Mouse (Mus musculus) limb, embryonic 14.5 days (tissue): ENCODE data around the gene Ldb1. TPM values are rescaled to one million over a fixed set of nuclear protein-coding genes. Genes with fewer than 3 reads are reported as not detected.

Source experiments
- ATAC-seq: fragments of 200-750 bp; cut with Nextera tagmentation; 2 replicates; pipeline ENCODE4 v1.8.0; 2017; ENCODE audit warnings: low read depth, moderate number of reproducible peaks, moderate TSS enrichment; ENCODE audit not compliant: low FRiP score
- DNase-seq: peaks from one replicate; pipeline ENCODE4 v3.0.0-alpha.2; 2015; ENCODE audit warnings: low spot score
- H3K27ac ChIP-seq: fragments of 300-500 bp; sonication (generic); replicated peaks from 2 replicates; pipeline ENCODE4 v1.5.1; 2014; ENCODE audit warnings: low read depth, mild to moderate bottlenecking, low read length, moderate library complexity, mixed read lengths
- H3K27me3 ChIP-seq: fragments of 300-500 bp; sonication (generic); 2 replicates; pipeline ENCODE4 v1.6.1; 2014; ENCODE audit warnings: low read length, mixed read lengths; ENCODE audit not compliant: control insufficient read depth, insufficient read depth
- H3K36me3 ChIP-seq: fragments of 300-500 bp; sonication (generic); 2 replicates; pipeline ENCODE4 v1.6.1; 2014; ENCODE audit warnings: mild to moderate bottlenecking, low read length, moderate library complexity, mixed read lengths; ENCODE audit not compliant: control insufficient read depth, insufficient read depth
- H3K4me1 ChIP-seq: fragments of 300-500 bp; sonication (generic); 2 replicates; pipeline ENCODE4 v1.6.1; 2014; ENCODE audit warnings: antibody characterized with exemption, low read length, mixed read lengths; ENCODE audit not compliant: control insufficient read depth, insufficient read depth
- H3K4me2 ChIP-seq: fragments of 300-500 bp; sonication (generic); replicated peaks from 2 replicates; pipeline ENCODE4 v1.6.1; 2014; ENCODE audit warnings: low read depth, mild to moderate bottlenecking, low read length, moderate library complexity; ENCODE audit not compliant: severe bottlenecking
- H3K4me3 ChIP-seq: fragments of 300-500 bp; sonication (generic); replicated peaks from 2 replicates; pipeline ENCODE4 v1.5.1; 2014; ENCODE audit warnings: low read length
- H3K9ac ChIP-seq: fragments of 300-500 bp; sonication (generic); 2 replicates; pipeline ENCODE4 v1.6.1; 2014; ENCODE audit warnings: mild to moderate bottlenecking, low read depth, low read length, moderate library complexity; ENCODE audit not compliant: severe bottlenecking
- H3K9me3 ChIP-seq: fragments of 300-500 bp; sonication (generic); 2 replicates; pipeline ENCODE4 v1.6.1; 2016; ENCODE audit warnings: low read length; ENCODE audit not compliant: control insufficient read depth
- POLR2A ChIP-seq: fragments of 200-500 bp; IDR thresholded peaks from 2 replicates; pipeline ENCODE4 v1.8.0; 2012; ENCODE audit warnings: inconsistent platforms, mild to moderate bottlenecking, moderate library complexity, borderline replicate concordance; ENCODE audit not compliant: insufficient read depth, insufficient read length; ENCODE audit errors: extremely low read depth
- polyA plus RNA-seq, 2 experiments: library from polyadenylated mRNA; depleted of rRNA in 1 of 2; stranded (reverse) in 1 of 2; unstranded in 1 of 2; fragments of >200 nt; fragmentation: Nextera tagmentation in 1 of 2; extraction: Ambion mirVana in 1 of 2; gene quantifications; 2 replicates each; pipeline versions ENCODE4 v1.2.1 to v1.2.3; 2012 to 2014

Gene Ldb1
- polyA plus RNA-seq, 2 experiments = 93.8 to 412 TPM

DNA sequence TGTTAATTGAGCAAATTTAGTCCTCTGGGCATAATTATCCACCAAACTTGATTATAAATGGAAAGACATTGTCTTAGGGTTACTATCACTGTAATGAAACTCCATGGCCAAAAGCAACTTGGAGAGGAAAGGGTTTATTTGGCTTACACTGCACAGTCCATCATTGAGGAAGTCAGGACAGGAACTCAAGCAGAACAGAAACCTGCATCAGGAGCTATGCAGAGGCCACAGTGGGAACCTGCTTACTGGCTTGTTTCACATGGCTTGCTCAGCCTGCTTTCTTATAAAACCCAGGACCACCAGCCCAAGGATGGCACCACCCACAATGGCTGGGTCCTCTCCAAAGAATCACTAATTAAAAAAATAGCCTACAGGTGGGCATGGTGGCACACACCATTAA, 60.6 kb downstream of the Ldb1 start:
- no peak overlapping the region for H3K9ac ChIP-seq
- H3K36me3 ChIP-seq = peaks cover 12% of the 10 kb centered on the region
- TF ChIP-seq POLR2A = no peak
- no peaks in the 10 kb centered on the region for H3K9me3 ChIP-seq
- H3K27ac ChIP-seq = no peak overlapping the region
- no peak overlapping the region for H3K4me3 ChIP-seq
- no peaks in the 10 kb centered on the region for H3K27me3 ChIP-seq
- no peak for ATAC-seq
- H3K4me2 ChIP-seq = no peak overlapping the region
- DNase-seq = no peak
- no peaks in the 10 kb centered on the region for H3K4me1 ChIP-seq

Other genes starting within 250 kb of the Ldb1 start
- 1.3 and 1.5 TPM in 2 replicates for gene Kcnip2, start 229.2 kb downstream of the Ldb1 start, polyA plus RNA-seq (2012; rRNA removed)
- 0.55 and 0.92 TPM in 2 replicates for gene Kcnip2, start 229.2 kb downstream of the Ldb1 start, polyA plus RNA-seq (2014; fragmentation: Nextera tagmentation; extraction: Ambion mirVana)
- 13.7 and 15.6 TPM in 2 replicates for gene Armh3, start 46.7 kb downstream of the Ldb1 start, polyA plus RNA-seq (2012; rRNA removed)
- gene Armh3, start 46.7 kb downstream of the Ldb1 start, polyA plus RNA-seq (2014; fragmentation: Nextera tagmentation; extraction: Ambion mirVana) = 13.6 and 15.7 TPM in 2 replicates
- gene Hps6, start 41.7 kb downstream of the Ldb1 start, polyA plus RNA-seq (2012; rRNA removed) = 4.2 and 5.1 TPM in 2 replicates
- gene Hps6, start 41.7 kb downstream of the Ldb1 start, polyA plus RNA-seq (2014; fragmentation: Nextera tagmentation; extraction: Ambion mirVana) = 5.6 and 6.0 TPM in 2 replicates
- 61.5 and 76.4 TPM in 2 replicates for gene Pprc1, start 328 bp downstream of the Ldb1 start, polyA plus RNA-seq (2012; rRNA removed)
- 40.5 and 50.5 TPM in 2 replicates for gene Pprc1, start 328 bp downstream of the Ldb1 start, polyA plus RNA-seq (2014; fragmentation: Nextera tagmentation; extraction: Ambion mirVana)
- gene Nolc1, start 30.6 kb upstream of the Ldb1 start, polyA plus RNA-seq (2012; rRNA removed) = 40.5 and 64.1 TPM in 2 replicates
- 73.5 and 74.7 TPM in 2 replicates for gene Nolc1, start 30.6 kb upstream of the Ldb1 start, polyA plus RNA-seq (2014; fragmentation: Nextera tagmentation; extraction: Ambion mirVana)
- gene Elovl3, start 86.7 kb upstream of the Ldb1 start, polyA plus RNA-seq (2012; rRNA removed) = 0.15 TPM in 1 of 2 replicates, not detected in the other
- 0.68 and 0.85 TPM in 2 replicates for gene Elovl3, start 86.7 kb upstream of the Ldb1 start, polyA plus RNA-seq (2014; fragmentation: Nextera tagmentation; extraction: Ambion mirVana)
- 14.0 and 19.6 TPM in 2 replicates for gene Pitx3, start 103.1 kb upstream of the Ldb1 start, polyA plus RNA-seq (2012; rRNA removed)
- 8.1 TPM in 2 replicates for gene Pitx3, start 103.1 kb upstream of the Ldb1 start, polyA plus RNA-seq (2014; fragmentation: Nextera tagmentation; extraction: Ambion mirVana)
- 92.1 and 131 TPM in 2 replicates for gene Gbf1, start 107.3 kb upstream of the Ldb1 start, polyA plus RNA-seq (2012; rRNA removed)
- 66.8 and 67.2 TPM in 2 replicates for gene Gbf1, start 107.3 kb upstream of the Ldb1 start, polyA plus RNA-seq (2014; fragmentation: Nextera tagmentation; extraction: Ambion mirVana)